Mouse (Mus musculus) adrenal gland, postnatal 36 days (tissue): Measurements from ENCODE around the gene Tmod4. TPM values are rescaled to one million over a fixed set of nuclear protein-coding genes. Genes with fewer than 3 reads are reported as not detected.

Source experiments
- DNase-seq, 2 experiments: peaks; one replicate each; pipeline ENCODE4 v3.0.0; 2021; ENCODE audit warnings: mixed read lengths in 1 of 2
- total RNA-seq, 2 experiments: library from RNA; stranded (reverse); gene quantifications; 2 replicates each; pipeline ENCODE4 v1.2.3; 2021

Tmod4 gene
- total RNA-seq, 2 experiments from 2014 or later, result 0.66 to 1.4 TPM

GRCm38 (mm10) chr3:95136336-95136735 lies 12.1 kb downstream of the Tmod4 start:
- DNase-seq, result no peak

GRCm38 (mm10) chr3:95139586-95140288 lies 15.5 kb downstream of the Tmod4 start:
- peak in 1 of 2 experiments; percentile 33 for DNase-seq

- DNase-seq, result no peak
Measured at GRCm38 (mm10) chr3:95140289-95140595, 16.0 kb downstream of the Tmod4 start.

DNA sequence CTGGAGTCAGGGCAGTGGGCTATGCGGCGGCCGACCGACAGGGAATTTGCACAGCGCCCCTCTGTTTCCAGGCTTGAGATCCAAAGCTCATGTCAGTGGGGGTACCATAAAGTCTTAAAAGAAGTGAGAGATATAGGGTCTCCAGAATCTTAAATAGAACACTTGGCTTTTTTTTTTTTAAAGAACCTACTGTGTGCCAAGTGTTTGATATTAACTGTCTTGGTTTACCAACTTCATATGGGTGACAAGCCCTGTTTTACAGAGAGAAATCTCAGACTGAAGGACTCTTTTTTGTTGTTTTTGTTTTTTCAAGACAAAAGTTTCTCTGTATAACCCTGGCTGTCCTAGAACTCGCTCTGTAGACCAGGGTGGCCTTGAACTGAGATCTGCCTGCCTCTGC lies 16.5 kb downstream of the Tmod4 start:
- no peak for DNase-seq

- no peak for DNase-seq
Measured at GRCm38 (mm10) chr3:95141474-95141873, 17.2 kb downstream of the Tmod4 start.

GRCm38 (mm10) chr3:95141952-95142616 lies 17.8 kb downstream of the Tmod4 start, which contains the start of gene Tnfaip8l2:
Gene Tnfaip8l2, minus strand, starts transcription at chr3:95142360.
- peak in 1 of 2 experiments; percentile 38 for DNase-seq

- peak; percentile 86 to 90 for DNase-seq
Measured at GRCm38 (mm10) chr3:95142617-95143011, 18.3 kb downstream of the Tmod4 start.

- DNase-seq, result no peak
Measured at GRCm38 (mm10) chr3:95147924-95148323, 23.6 kb downstream of the Tmod4 start.

- DNase-seq, result peak; percentile 48 to 56
Measured at GRCm38 (mm10) chr3:95153874-95154273, 29.6 kb downstream of the Tmod4 start.

- DNase-seq, result no peak
Measured at GRCm38 (mm10) chr3:95159511-95159986, 35.3 kb downstream of the Tmod4 start.

DNA sequence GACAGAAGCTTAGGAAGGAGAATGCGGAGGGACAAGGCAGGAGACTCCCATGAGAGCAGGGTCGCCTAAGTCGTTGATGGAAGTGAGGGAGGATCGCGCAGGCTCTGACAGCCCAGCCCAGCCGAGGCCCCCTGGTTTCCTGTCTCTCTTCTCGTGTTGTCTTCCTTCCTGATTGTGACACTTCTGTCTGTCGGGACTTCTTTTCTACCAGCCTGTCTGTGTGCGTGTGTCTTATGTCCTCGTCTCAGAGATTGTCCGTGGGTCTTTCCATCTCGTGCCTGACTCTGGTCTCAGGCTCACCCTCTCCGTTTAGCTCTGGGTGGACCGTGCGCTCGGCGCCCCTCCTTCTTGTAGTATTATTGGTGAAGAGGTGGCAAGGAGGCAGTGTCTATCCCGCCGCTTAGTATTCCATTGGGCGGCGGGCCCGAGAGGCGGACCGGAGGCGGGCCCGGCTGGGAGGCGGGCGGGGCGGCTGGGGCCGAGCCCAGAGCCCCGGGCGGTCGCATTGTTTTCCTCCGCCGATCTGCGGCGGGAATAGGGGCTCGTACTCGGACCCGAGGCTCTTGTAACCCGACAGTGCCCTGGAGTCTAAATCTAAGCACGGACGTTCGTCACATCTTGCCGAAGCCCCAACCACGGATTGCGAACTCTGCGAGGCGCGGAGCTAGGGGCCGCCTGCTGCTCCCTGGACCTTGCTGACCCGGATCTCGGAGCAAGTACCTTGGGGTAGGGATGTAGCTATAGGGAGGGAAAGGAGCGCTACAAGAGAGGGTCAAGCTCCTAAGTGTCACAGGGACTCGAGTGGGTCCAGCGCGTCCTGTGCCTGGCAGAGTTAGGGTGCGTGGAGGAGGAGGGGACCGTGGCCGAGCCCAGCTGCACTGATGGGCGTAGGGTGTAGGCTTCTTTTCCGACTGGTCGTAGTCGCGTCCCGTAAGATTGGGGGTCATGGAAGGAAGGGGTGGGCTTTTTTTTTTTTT lies 36.0 kb downstream of the Tmod4 start, which contains the start of gene Sema6c:
Gene Sema6c (plus strand): TSS at position 471 of the 977 bp plus-strand sequence.
- DNase-seq, result peak; percentile 93 to 95

DNA sequence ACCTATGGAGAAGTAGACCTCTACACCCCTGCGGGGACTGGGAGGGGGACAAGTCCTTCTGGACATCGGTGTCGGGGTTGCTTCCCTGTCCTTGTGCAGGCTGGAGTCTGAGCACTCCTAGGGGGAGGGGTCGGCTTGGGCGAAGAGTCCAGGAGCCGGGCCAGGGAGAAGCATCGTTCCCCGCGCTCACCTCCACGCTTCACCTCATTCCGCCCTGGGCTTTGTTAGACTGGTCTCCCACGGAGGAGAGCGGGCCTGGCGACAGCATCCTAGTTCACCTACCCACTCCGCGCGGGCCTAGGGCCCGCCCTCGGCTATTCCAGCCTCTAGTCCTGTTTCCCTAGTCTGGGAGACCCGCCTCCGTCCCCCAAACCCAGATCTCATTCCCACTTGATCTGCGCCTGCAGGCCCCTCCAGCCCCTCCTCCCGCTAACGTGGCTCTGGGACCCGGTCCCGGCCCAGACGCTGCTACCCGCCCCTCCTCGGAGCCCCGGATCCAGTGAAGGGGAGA lies 36.8 kb downstream of the Tmod4 start:
- DNase-seq, result no peak

DNA sequence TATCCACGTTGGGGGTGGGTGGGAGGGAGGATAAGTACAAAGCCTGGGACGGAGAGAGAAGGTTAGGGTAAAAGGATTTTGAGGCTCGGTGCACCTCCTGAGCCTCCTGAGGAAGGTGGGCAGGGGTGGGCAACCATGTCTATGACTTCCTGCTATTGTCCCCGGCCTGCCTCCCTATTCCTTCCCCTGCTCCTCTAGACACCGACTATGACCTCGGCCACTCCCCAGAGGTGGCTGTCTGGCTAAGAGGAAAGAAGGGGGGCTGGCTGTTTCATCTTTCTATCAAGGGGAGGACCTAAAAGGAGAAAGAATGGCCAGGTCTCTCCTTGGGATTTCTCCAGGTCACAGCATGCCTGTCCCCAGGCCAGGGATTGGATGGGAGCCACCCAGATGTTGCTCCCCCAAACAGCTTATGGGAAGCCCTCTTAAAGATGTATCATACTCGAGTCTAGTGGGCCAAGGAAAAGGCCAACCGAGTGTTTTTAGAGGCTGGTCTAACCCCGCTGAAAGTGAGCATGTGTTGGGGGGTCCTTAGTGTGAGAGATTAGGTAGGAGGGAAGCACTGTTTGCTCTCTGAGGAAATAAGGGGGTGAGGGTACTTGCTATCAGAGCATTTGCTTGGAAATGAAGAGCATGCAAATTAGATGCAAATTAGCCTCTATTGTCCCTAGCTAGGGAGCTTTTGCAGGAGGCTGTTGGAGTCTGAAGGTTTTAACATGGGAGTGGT lies 37.5 kb downstream of the Tmod4 start:
- DNase-seq, result no peak

- no peak for DNase-seq
Measured at GRCm38 (mm10) chr3:95162345-95162628, 38.0 kb downstream of the Tmod4 start.

DNA sequence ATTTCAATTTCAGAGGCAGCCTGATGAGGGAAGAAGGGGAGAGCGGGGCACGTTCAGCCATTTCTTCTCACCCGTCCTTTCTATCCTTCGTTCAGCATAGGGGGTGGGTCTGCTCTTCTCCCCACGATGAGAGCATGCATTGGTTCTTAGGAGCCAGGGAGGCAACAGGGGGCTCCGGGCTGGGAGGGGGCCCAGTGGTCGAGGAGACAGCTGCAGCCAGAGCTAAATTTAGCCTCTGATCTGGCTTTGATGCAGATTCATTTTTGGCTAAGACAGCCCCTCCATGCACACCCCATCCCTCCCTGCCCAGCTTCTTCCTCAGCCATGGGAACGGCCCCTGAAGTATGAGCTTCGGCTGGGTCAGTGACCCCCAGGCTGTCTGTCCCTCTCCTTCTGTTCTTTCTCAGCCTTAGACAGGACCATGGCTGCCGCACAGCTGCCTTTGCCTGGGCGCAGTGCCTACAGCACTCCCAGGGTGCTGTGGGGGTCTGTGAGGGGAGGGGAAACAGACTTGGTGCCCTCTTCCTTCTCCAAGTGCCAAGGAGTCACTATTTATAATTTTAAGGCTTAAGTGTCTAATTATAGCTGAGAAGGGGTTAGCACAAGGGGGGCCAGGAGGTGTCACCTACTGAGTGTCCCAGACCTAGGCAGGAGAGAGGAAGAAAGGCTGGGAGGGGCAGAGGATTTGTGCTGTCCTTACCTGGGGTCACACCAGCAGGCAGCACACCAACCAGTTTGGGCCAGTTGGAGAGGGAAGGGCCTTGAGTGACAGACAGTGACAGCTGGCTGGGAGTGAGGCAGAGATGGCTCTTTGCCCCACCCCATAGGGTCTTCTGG lies 39.4 kb downstream of the Tmod4 start:
- no peak for DNase-seq

DNA sequence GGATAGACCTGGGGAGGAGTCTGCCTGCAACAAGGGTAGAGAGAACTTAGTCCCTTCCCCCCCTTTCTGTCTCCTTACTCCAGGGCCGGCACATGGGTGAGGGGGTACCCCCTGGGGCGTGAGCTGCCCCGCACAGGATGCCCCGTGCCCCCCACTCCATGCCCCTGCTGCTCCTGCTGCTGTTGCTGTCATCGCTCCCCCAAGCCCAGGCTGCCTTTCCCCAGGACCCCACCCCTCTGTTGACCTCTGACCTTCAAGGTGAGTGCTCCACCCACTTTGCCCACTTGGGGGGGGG lies 39.9 kb downstream of the Tmod4 start:
- no peak for DNase-seq

- no peak for DNase-seq
Measured at GRCm38 (mm10) chr3:95164840-95165239, 40.6 kb downstream of the Tmod4 start.

GRCm38 (mm10) chr3:95169996-95170395 lies 45.7 kb downstream of the Tmod4 start:
- DNase-seq, result no peak

- DNase-seq, result no peak
Measured at GRCm38 (mm10) chr3:95171105-95171504, 46.8 kb downstream of the Tmod4 start.

DNA sequence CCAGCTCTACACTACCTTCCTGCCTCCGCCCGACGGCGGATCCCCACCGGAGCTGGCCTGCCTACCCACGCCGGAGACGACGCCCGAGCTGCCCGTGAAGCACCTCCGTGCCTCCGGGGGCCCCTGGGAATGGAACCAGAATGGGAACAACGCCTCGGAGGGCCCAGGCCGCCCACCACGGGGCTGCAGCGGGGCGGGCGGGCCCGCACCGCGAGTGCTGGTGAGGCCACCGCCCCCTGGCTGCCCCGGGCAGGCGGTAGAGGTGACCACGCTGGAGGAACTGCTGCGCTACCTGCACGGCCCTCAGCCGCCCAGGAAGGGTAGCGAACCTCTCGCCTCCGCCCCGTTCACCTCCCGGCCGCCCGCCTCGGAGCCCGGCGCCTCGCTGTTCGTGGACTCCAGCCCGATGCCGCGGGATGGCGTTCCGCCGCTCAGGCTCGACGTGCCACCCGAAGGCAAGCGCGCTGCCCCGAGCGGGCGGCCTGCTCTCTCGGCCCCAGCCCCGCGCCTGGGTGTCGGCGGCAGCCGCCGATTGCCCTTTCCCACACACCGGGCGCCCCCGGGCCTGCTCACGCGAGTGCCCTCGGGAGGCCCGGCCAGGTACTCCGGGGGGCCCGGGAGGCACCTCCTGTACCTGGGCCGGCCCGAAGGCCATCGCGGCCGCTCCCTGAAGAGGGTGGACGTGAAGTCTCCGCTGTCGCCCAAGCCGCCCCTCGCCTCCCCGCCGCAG lies 48.4 kb downstream of the Tmod4 start:
- no peak for DNase-seq
